Mouse (Mus musculus) neural tube, embryonic 14.5 days (tissue): ENCODE data around the gene Rexo2. TPM values are rescaled to one million over a fixed set of nuclear protein-coding genes. Genes with fewer than 3 reads are reported as not detected.
A peak's percentile ranks its signal among the peaks of the same experiment; 100 is the strongest.
"Not testable (repeated sequence)": the region's sequence is repeated elsewhere in the genome, so short reads cannot be mapped to it uniquely, and the experiment has no call there.

Experiments
- ATAC-seq: fragments of 200-750 bp; cut with Nextera tagmentation; 2 replicates; pipeline ENCODE4 v1.8.0; 2017; ENCODE audit warnings: low read depth, mild to moderate bottlenecking, moderate TSS enrichment, moderate library complexity
- H3K27ac ChIP-seq: fragments of 300-500 bp; sonication (generic); 2 replicates; pipeline ENCODE4 v1.5.1; 2014; ENCODE audit warnings: low read depth, mild to moderate bottlenecking, control low read depth, low read length, moderate library complexity, mixed read lengths
- H3K27me3 ChIP-seq: fragments of 300-500 bp; sonication (generic); 2 replicates; pipeline ENCODE4 v1.6.1; 2014; ENCODE audit warnings: low read length; ENCODE audit not compliant: control insufficient read depth, insufficient read depth
- H3K36me3 ChIP-seq: fragments of 300-500 bp; sonication (generic); 2 replicates; pipeline ENCODE4 v1.6.1; 2014; ENCODE audit warnings: low read length, mixed read lengths; ENCODE audit not compliant: control insufficient read depth, insufficient read depth
- H3K4me1 ChIP-seq: fragments of 300-500 bp; sonication (generic); 2 replicates; pipeline ENCODE4 v1.6.1; 2014; ENCODE audit warnings: low read length; ENCODE audit not compliant: control insufficient read depth, insufficient read depth
- H3K4me2 ChIP-seq: fragments of 300-500 bp; sonication (generic); 2 replicates; pipeline ENCODE4 v1.6.1; 2014; ENCODE audit warnings: mild to moderate bottlenecking, low read depth, low read length, control low read depth
- H3K4me3 ChIP-seq: fragments of 300-500 bp; sonication (generic); 2 replicates; pipeline ENCODE4 v1.5.1; 2014; ENCODE audit warnings: low read depth, low read length, control low read depth, mixed read lengths
- H3K9ac ChIP-seq: fragments of 300-500 bp; sonication (generic); replicated peaks from 2 replicates; pipeline ENCODE4 v1.6.1; 2014; ENCODE audit warnings: low read depth, mild to moderate bottlenecking, control low read depth, low read length, mixed read lengths
- H3K9me3 ChIP-seq: fragments of 300-500 bp; sonication (generic); 2 replicates; pipeline ENCODE4 v1.6.1; 2016; ENCODE audit warnings: low read length; ENCODE audit not compliant: control insufficient read depth
- WGBS: fragments of 180-500 bp; shearing (Covaris S2); extraction: QIAGEN DNeasy Blood & Tissue Kit; methylation state at CpG from one replicate; pipeline ENCODE4 v1.1.7; 2014; 5-methylcytosine and 5-hydroxymethylcytosine counted together
- polyA plus RNA-seq: library from polyadenylated mRNA; unstranded; fragments of >200 nt; fragmentation: Nextera tagmentation; extraction: Ambion mirVana; gene quantifications from 2 replicates; pipeline ENCODE4 v1.2.1, GENCODE M21; 2014

Gene Rexo2
- polyA plus RNA-seq: 87.1 and 93.9 TPM in 2 replicates

GRCm38 (mm10) chr9:48480411-48481213, at the start of gene Rexo2:
TSS of gene Rexo2 (minus strand) at chr9:48480623.
- Histone ChIP-seq H3K27ac (no peak within 1 kb of the TSS), H3K9me3 (no peaks in the 10 kb centered on the region), H3K36me3 (no peaks in the 10 kb centered on the region), H3K4me1 (no peaks in the 10 kb centered on the region), H3K9ac (peak within 1 kb of the TSS; percentile 79), H3K27me3 (no peaks in the 10 kb centered on the region), H3K4me3 (peak within 1 kb of the TSS; percentile 85), H3K4me2 (peak within 1 kb of the TSS; percentile 83)
- ATAC-seq: peak; percentile 100
- 1% methylated on average over 49 of the region's 49 CpGs for WGBS

GRCm38 (mm10) chr9:48526520-48526919, 46.1 kb upstream of the Rexo2 start:
- H3K4me2 ChIP-seq: no peak overlapping the region
- H3K9me3 ChIP-seq: no peaks in the 10 kb centered on the region
- no peaks in the 10 kb centered on the region for H3K4me1 ChIP-seq
- no peak overlapping the region for H3K9ac ChIP-seq
- H3K27ac ChIP-seq: no peak overlapping the region
- no peak for ATAC-seq
- H3K27me3 ChIP-seq: no peaks in the 10 kb centered on the region
- no peak overlapping the region for H3K4me3 ChIP-seq
- 95% methylated on average over 4 of the region's 4 CpGs for WGBS
- H3K36me3 ChIP-seq: no peaks in the 10 kb centered on the region

GRCm38 (mm10) chr9:48525566-48525965, 45.1 kb upstream of the Rexo2 start:
- H3K27me3 ChIP-seq: no peaks in the 10 kb centered on the region
- no peak overlapping the region for H3K4me3 ChIP-seq
- no peaks in the 10 kb centered on the region for H3K36me3 ChIP-seq
- H3K9ac ChIP-seq: no peak overlapping the region
- H3K4me1 ChIP-seq: no peaks in the 10 kb centered on the region
- no peak overlapping the region for H3K4me2 ChIP-seq
- no peak for ATAC-seq
- 6% methylated on average over 1 of the region's 1 CpGs for WGBS
- H3K27ac ChIP-seq: no peak overlapping the region
- no peaks in the 10 kb centered on the region for H3K9me3 ChIP-seq

- no CpG with 5 or more reads among the region's 7 CpGs for WGBS
- not testable (repeated sequence) for H3K27ac ChIP-seq, H3K9ac ChIP-seq, H3K4me2 ChIP-seq, H3K4me1 ChIP-seq, H3K9me3 ChIP-seq, H3K36me3 ChIP-seq, ATAC-seq, H3K27me3 ChIP-seq, H3K4me3 ChIP-seq
These were observed 40.0 kb upstream of the Rexo2 start for GRCm38 (mm10) chr9:48520405-48520804.

- H3K27me3 ChIP-seq: no peaks in the 10 kb centered on the region
- WGBS: 29% methylated on average over 19 of the region's 19 CpGs
- H3K4me1 ChIP-seq: peaks cover 4% of the 10 kb centered on the region; the same call in 1 of the 2 replicates
- no peaks in the 10 kb centered on the region for H3K36me3 ChIP-seq
- H3K9me3 ChIP-seq: no peaks in the 10 kb centered on the region
- ATAC-seq: peak; percentile 60; the same call in 1 of the 2 replicates
- H3K27ac ChIP-seq: peak overlapping the region; percentile 86
- H3K4me3 ChIP-seq: no peak overlapping the region
- H3K4me2 ChIP-seq: peak overlapping the region; percentile 32
- no peak overlapping the region for H3K9ac ChIP-seq
These were observed 37.1 kb upstream of the Rexo2 start for GRCm38 (mm10) chr9:48517372-48518130.

GRCm38 (mm10) chr9:48516615-48517371, 36.4 kb upstream of the Rexo2 start:
- no peak overlapping the region for H3K9ac ChIP-seq
- H3K9me3 ChIP-seq: no peaks in the 10 kb centered on the region
- H3K4me3 ChIP-seq: no peak overlapping the region
- H3K4me1 ChIP-seq: peaks cover 4% of the 10 kb centered on the region; the same call in 1 of the 2 replicates
- 51% methylated on average over 11 of the region's 11 CpGs for WGBS
- no peaks in the 10 kb centered on the region for H3K36me3 ChIP-seq
- no peak for ATAC-seq
- peak overlapping the region; percentile 32 for H3K4me2 ChIP-seq
- no peaks in the 10 kb centered on the region for H3K27me3 ChIP-seq
- peak overlapping the region; percentile 86 for H3K27ac ChIP-seq

GRCm38 (mm10) chr9:48515332-48515731, 34.9 kb upstream of the Rexo2 start:
- no peak overlapping the region for H3K9ac ChIP-seq
- H3K27me3 ChIP-seq: no peaks in the 10 kb centered on the region
- no peak overlapping the region for H3K4me2 ChIP-seq
- WGBS: 67% methylated on average over 1 of the region's 1 CpGs
- H3K36me3 ChIP-seq: no peaks in the 10 kb centered on the region
- no peaks in the 10 kb centered on the region for H3K9me3 ChIP-seq
- no peak for ATAC-seq
- peaks cover 4% of the 10 kb centered on the region; the same call in 1 of the 2 replicates for H3K4me1 ChIP-seq
- H3K27ac ChIP-seq: no peak overlapping the region
- no peak overlapping the region for H3K4me3 ChIP-seq

- no peaks in the 10 kb centered on the region for H3K4me1 ChIP-seq
- H3K9me3 ChIP-seq: no peaks in the 10 kb centered on the region
- H3K4me2 ChIP-seq: no peak overlapping the region
- no peak for ATAC-seq
- H3K27me3 ChIP-seq: no peaks in the 10 kb centered on the region
- no peak overlapping the region for H3K9ac ChIP-seq
- H3K27ac ChIP-seq: no peak overlapping the region
- 95% methylated on average over 5 of the region's 5 CpGs for WGBS
- no peak overlapping the region for H3K4me3 ChIP-seq
- no peaks in the 10 kb centered on the region for H3K36me3 ChIP-seq
These were observed 29.7 kb upstream of the Rexo2 start for GRCm38 (mm10) chr9:48510134-48510533.
